Mouse (Mus musculus) ES-Bruce4 (cell line): ENCODE measurements at regions not wholly inside any gene's neighbourhood (a gene's known extent, or its start where the extent isn't known, plus 50 kb on each side); places are given as distances from the start of the nearest gene placed in this dataset.

Experiments
- H3K27ac ChIP-seq: 2 replicates; pipeline ENCODE4 v1.5.1; 2012; ENCODE audit warnings: low read length, inconsistent platforms; ENCODE audit not compliant: insufficient read depth
- H3K27me3 ChIP-seq: 2 replicates; pipeline ENCODE4 v1.6.1; 2012; ENCODE audit warnings: mild to moderate bottlenecking, low read length, inconsistent platforms; ENCODE audit not compliant: control insufficient read depth, poor library complexity, insufficient read depth, severe bottlenecking
- H3K36me3 ChIP-seq: 2 replicates; pipeline ENCODE4 v1.6.1; 2012; ENCODE audit warnings: inconsistent platforms, mild to moderate bottlenecking, low read length, moderate library complexity; ENCODE audit not compliant: control insufficient read depth, poor library complexity, insufficient read depth, severe bottlenecking
- H3K4me1 ChIP-seq: one replicate; pipeline ENCODE4 v1.8.1; 2011; ENCODE audit warnings: low read length; ENCODE audit not compliant: control insufficient read depth, insufficient read depth
- H3K4me3 ChIP-seq: 2 replicates; pipeline ENCODE4 v1.5.1; 2011; ENCODE audit warnings: low read depth, mild to moderate bottlenecking, low read length
- H3K9ac ChIP-seq: 2 replicates; pipeline ENCODE4 v1.6.1; 2012; ENCODE audit warnings: low read depth, mild to moderate bottlenecking, inconsistent platforms; ENCODE audit not compliant: poor library complexity, severe bottlenecking
- H3K9me3 ChIP-seq: replicated peaks from 2 replicates; pipeline ENCODE4 v1.6.1; 2012; ENCODE audit warnings: mild to moderate bottlenecking, low read length, inconsistent platforms; ENCODE audit not compliant: control insufficient read depth, poor library complexity, insufficient read depth, severe bottlenecking
- CTCF ChIP-seq: IDR thresholded peaks from one replicate; pipeline ENCODE4 v1.8.1; 2011; ENCODE audit warnings: low read depth, low read length
- EP300 ChIP-seq: IDR thresholded peaks from 2 replicates; pipeline ENCODE4 v1.6.1; 2011; ENCODE audit warnings: low read depth, low read length; ENCODE audit not compliant: insufficient read depth
- POLR2A ChIP-seq: IDR thresholded peaks from one replicate; pipeline ENCODE4 v1.8.1; 2011; ENCODE audit warnings: low read length; ENCODE audit not compliant: insufficient read depth

DNA sequence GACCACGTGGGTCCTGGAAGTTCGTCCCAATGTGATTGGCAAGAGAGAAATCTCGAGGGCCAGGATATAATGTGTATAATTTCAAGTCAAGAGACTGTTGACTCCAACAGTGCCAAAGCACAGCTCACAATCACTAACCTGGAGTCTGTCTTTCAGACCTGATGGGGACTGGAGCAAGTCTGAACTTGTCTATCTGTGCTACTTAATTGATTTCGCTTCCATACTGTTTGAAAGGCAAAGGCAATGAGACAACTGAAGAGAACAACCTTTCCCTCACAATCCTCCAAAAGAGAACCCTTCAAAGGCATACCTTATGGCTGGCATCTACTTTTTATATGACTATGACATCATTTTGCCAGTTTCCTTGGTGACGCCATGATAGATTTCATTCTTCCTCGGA, 390.5 kb upstream of the Pkdcc start:
- no peak overlapping the region for H3K4me3 ChIP-seq
- H3K36me3 ChIP-seq, result no peaks in the 10 kb centered on the region
- no peak overlapping the region for H3K27ac ChIP-seq
- peaks cover 2% of the 10 kb centered on the region for H3K4me1 ChIP-seq
- no peaks in the 10 kb centered on the region for H3K9me3 ChIP-seq
- TF ChIP-seq CTCF, result no peak
- TF ChIP-seq POLR2A, result no peak
- TF ChIP-seq EP300, result no peak
- H3K9ac ChIP-seq, result no peak overlapping the region
- no peaks in the 10 kb centered on the region for H3K27me3 ChIP-seq

DNA sequence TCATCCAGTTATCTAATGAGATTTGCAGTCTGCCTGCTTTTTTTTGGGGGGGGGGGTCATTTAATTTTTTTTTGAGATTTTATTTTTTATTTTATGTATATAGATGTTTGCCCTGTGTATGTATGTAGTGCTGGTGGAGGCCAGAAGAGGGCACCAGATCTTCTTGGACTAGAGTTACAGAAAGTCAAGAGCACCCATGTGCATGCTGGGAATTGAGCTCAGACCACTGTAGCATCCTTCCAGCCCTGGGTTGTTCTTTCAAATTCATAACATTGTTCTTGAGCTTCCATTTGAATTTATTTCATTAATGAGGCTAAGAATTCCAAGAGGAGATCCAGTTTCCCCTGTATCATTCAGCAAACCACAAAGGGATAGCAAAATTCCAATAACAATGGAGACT, 387.9 kb upstream of the Pkdcc start:
- no peaks in the 10 kb centered on the region for H3K36me3 ChIP-seq
- no peaks in the 10 kb centered on the region for H3K27me3 ChIP-seq
- no peak overlapping the region for H3K27ac ChIP-seq
- H3K4me3 ChIP-seq, result no peak overlapping the region
- H3K9ac ChIP-seq, result no peak overlapping the region
- TF ChIP-seq POLR2A (no peak), CTCF (peak; percentile 0)
- peaks cover 2% of the 10 kb centered on the region for H3K4me1 ChIP-seq
- H3K9me3 ChIP-seq, result no peaks in the 10 kb centered on the region

DNA sequence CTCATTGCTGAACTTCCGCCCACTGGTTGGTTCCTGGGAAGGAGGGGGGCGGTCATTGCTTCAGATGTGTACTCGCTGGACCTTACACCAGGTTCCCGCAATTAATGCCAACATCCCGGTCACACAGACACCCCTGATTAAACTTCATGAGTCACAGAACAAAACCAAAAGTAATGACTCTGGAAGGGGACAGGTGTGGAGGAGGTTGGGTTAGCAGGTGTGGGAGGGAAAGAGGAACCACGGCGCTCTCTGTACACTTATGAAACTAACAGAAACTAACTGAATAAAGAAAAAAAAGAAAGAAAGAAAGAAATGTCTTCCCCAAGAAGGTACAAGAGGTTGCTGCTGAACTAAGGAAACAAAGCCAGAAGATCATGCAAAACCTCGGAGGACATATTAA, 387.3 kb upstream of the Pkdcc start:
- Histone ChIP-seq H3K4me3 (no peak overlapping the region), H3K36me3 (no peaks in the 10 kb centered on the region), H3K4me1 (peaks cover 2% of the 10 kb centered on the region), H3K9me3 (no peaks in the 10 kb centered on the region), H3K27me3 (no peaks in the 10 kb centered on the region), H3K27ac (no peak overlapping the region), H3K9ac (no peak overlapping the region)
- no peak for TF ChIP-seq CTCF
- no peak for TF ChIP-seq POLR2A
- no peak for TF ChIP-seq EP300

DNA sequence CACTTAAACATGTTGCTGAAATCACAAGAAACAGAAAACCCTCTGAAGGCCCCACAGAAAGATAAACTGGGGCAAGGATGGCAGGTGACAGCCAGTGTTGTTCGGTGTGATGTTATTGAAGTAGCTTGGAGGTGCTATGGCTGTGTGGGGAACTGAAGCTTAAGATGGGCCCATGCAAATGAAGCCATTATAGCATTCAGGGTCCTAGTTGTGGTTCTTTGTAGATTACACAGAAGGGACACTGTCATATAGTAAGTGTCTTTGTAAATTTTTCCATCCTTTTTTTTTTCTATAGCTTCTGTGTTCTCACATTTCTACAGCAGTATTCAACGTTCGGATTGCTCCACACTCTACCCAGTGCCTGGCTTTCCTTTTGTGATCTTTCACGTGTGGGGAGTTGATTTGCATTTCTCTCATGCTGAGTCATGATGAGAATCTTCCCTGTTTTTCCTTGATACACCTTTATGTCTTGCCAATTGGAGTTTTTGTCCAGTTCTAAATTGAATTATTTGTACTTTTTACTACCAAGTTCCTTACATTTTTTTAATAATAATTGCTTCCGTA, 386.6 kb upstream of the Pkdcc start:
- Histone ChIP-seq H3K4me1 (peaks cover 2% of the 10 kb centered on the region), H3K27ac (no peak overlapping the region), H3K4me3 (no peak overlapping the region), H3K9ac (no peak overlapping the region), H3K9me3 (no peaks in the 10 kb centered on the region), H3K27me3 (no peaks in the 10 kb centered on the region; the same call in 1 of the 2 replicates), H3K36me3 (no peaks in the 10 kb centered on the region)
- TF ChIP-seq CTCF (no peak), POLR2A (no peak), EP300 (no peak)

DNA sequence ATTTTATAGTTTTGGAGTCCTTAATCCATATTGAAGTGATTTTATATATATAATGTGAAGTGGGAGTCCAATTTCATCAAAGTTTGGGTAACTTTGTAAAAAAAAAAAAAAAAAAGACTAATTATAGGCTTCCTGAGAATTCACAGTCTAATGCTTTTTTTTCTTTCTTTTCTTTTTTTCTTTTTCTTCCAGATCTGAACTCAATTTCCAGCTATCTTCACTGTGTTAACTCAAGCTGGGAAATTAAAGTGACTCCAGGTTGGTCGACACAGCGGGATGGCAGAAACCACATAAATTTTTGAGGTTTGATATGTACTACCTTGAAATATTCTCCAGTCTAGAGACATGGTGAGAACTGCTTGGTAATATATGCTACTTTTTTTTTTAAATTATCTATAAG, 385.7 kb upstream of the Pkdcc start:
- Histone ChIP-seq H3K27ac (no peak overlapping the region), H3K27me3 (no peaks in the 10 kb centered on the region; the same call in 1 of the 2 replicates), H3K9ac (no peak overlapping the region), H3K4me1 (peaks cover 2% of the 10 kb centered on the region), H3K9me3 (no peaks in the 10 kb centered on the region), H3K4me3 (no peak overlapping the region), H3K36me3 (no peaks in the 10 kb centered on the region)
- TF ChIP-seq POLR2A, result no peak
- no peak for TF ChIP-seq EP300
- no peak for TF ChIP-seq CTCF

DNA sequence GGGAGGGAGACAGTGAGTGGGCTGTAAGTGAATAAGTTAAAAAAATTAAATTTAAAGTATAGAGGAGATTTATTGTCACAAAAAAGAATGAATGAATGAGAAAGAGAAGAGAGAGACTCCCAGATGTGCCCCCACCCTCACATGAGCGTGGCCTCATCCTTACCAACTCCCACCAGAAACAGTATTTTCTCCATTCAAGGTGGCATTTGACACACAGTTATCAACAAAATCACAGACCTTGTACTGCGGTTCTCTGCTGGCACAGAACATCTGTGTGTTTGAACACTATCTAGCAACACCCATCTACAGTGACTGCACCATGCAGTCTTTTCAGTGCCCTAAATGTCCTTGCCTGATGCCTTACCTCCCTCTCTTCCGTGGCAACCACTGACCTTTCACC, 380.9 kb upstream of the Pkdcc start:
- H3K36me3 ChIP-seq, result no peaks in the 10 kb centered on the region
- H3K4me3 ChIP-seq, result no peak overlapping the region
- H3K9me3 ChIP-seq, result no peaks in the 10 kb centered on the region
- H3K4me1 ChIP-seq, result no peaks in the 10 kb centered on the region
- no peak overlapping the region for H3K27ac ChIP-seq
- no peak for TF ChIP-seq POLR2A
- TF ChIP-seq EP300, result no peak
- no peak for TF ChIP-seq CTCF
- H3K9ac ChIP-seq, result no peak overlapping the region
- no peaks in the 10 kb centered on the region; the same call in 1 of the 2 replicates for H3K27me3 ChIP-seq
